Mouse (Mus musculus) frontal cortex, postnatal 36 days (tissue): ENCODE measurements at regions not wholly inside any gene's neighbourhood (a gene's known extent, or its start where the extent isn't known, plus 50 kb on each side); places are given as distances from the start of the nearest gene placed in this dataset.

Experiments used
- DNase-seq, 2 experiments: peaks; one replicate each; pipeline ENCODE4 v3.0.0; 2022; ENCODE audit warnings: low spot score in 2 of 2

DNA sequence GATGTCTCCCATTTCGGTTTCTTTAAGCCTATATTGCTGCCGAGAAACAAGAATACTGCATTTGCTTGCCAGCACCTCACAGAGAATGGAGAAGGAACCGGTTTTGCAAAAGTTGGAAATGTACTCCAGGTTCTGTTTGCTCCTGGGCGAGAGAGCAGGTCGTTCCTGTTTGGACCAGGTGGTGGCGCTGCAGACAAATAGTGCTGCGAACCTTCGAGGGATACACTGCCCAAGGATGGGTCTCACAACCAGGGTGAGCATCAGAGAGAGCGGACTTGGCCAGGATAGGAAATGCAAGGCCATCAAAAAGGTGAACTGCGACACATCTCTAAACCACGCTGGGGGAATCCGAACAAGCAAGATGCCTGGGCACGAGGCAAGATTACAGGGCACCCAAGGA is 54.0 kb upstream of the Ets2 start:
- peak; percentile 80 to 86 for DNase-seq

GRCm38 (mm10) chr16:95642784-95643590 is 56.6 kb upstream of the Erg start:
- DNase-seq, result peak; percentile 19 to 23

GRCm38 (mm10) chr16:95640670-95641069 is 54.3 kb upstream of the Erg start:
- no peak for DNase-seq

- no peak for DNase-seq
Observed at GRCm38 (mm10) chr16:95639677-95640076, 53.3 kb upstream of the Erg start.

GRCm38 (mm10) chr16:95637850-95638249 is 51.5 kb upstream of the Erg start:
- DNase-seq, result no peak

DNA sequence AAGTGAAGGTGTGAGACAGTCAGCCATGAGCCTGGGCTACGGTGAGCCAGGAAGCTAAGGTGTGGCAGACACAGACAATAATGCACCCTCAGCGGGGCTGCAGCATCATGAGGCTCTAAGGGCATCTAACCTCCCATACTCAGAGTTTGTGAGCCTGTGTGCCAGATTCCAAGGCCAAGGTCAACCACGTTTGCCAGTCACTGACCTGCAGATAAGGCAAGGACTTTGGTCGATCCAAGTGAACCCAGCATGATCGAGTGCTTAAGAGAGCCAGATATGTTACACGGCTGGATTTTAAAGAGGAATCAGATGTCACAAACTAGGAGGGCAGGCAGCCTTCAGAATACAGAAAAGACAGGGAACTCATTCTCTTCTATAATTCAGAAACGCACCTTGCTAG is 50.2 kb upstream of the Erg start:
- no peak for DNase-seq
